Mouse (Mus musculus): ENCODE data around the gene Prdx6b. TPM values are rescaled to one million over a fixed set of nuclear protein-coding genes. Genes with fewer than 3 reads are reported as not detected.

Prdx6b gene
- polyA plus RNA-seq, 1 experiment from 2014 or later = not detected

DNA sequence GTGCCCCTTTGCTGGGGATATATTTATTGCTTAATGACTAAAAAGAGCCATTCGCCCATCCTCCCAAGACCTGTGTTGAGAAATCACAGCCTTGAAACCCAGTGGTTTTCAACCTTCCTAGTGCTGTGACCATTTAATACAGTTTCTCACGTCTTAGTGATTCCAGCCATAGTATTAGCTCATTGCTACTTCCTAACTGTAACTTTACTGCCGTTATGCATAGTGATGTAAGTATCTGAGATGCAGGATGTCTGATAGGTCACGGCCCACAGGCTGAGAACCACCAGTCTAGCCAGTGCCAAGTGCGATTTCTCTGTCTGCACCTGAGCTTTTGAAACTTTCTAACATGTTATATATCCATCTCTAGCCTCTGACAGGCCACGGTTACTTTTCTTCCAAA lies 35.0 kb downstream of the Prdx6b start:
- no peak overlapping the region for H3K27ac ChIP-seq
- ATAC-seq (ENCODE audit: insufficient number of reproducible peaks, insufficient read depth, low FRiP score, low TSS enrichment, low read depth) = no peak
- H3K9ac ChIP-seq = no peak overlapping the region
- no peaks in the 10 kb centered on the region for H3K9me3 ChIP-seq
- no peaks in the 10 kb centered on the region for H3K4me1 ChIP-seq
- no peak overlapping the region for H3K4me2 ChIP-seq
- H3K36me3 ChIP-seq = peaks cover 66% of the 10 kb centered on the region
- 91% methylated on average over 6 of the region's 6 CpGs for WGBS
- no peak overlapping the region for H3K4me3 ChIP-seq
- no peaks in the 10 kb centered on the region for H3K27me3 ChIP-seq

DNA sequence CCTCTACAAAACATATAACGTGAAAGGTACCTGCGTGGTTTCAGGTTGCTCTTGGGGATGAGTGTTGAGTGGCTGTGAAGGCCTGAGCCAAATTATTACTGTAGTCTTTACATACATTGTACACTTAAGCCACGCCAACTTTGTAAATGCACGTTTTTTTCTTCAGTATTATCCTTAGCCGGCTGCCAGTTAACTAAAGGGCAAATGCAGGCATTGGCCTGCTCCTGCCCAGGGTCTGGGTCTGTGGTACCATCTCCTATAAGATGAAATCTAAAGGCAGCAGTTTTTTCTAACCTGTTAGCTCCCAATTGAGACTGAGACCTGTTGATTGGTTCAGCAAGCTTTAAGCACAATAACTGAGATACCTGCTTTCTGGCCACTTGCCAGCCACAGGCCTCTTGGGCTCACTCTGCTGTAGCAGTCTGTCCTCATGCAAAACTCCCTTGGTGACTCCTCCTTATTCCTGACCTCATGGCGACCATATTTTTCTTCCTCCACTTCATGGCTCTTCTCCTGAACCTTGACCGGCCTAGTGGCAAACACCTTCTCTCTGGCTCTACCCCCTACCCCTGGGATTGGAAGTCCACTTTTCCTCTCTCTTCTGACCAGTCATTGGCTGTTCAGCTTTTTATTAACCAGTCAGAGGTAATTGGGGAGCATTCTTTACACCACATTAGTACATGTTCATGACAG lies 36.8 kb downstream of the Prdx6b start:
- H3K9me3 ChIP-seq = no peaks in the 10 kb centered on the region
- H3K36me3 ChIP-seq = peaks cover 59% of the 10 kb centered on the region
- H3K4me2 ChIP-seq = no peak overlapping the region
- ATAC-seq (ENCODE audit: insufficient number of reproducible peaks, insufficient read depth, low FRiP score, low TSS enrichment, low read depth) = no peak
- H3K4me3 ChIP-seq = no peak overlapping the region
- H3K27ac ChIP-seq = no peak overlapping the region
- H3K9ac ChIP-seq = no peak overlapping the region
- H3K4me1 ChIP-seq = no peaks in the 10 kb centered on the region
- H3K27me3 ChIP-seq = no peaks in the 10 kb centered on the region
- WGBS = 91% methylated on average over 7 of the region's 7 CpGs

DNA sequence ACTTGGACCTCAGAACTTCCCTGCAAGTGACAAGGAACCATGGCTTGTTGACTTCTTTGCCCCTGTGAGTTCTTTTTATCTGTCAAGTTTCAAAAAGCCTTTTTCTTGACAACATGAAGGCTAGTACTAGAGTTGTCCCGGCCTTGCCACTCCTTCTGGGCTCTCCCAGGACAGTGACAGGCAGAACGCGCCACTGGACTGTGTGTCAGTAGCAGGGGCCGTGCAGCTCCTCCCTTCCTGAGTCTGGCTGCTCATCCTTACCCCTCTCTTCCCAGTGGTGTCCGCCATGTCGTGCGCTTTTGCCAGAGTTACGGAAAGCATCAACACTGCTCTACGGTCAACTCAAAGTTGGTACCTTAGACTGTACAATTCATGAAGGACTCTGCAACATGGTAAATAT lies 48.3 kb downstream of the Prdx6b start:
- Histone ChIP-seq H3K4me1 (no peaks in the 10 kb centered on the region), H3K9ac (no peak overlapping the region), H3K27ac (no peak overlapping the region), H3K36me3 (peaks cover 81% of the 10 kb centered on the region), H3K27me3 (no peaks in the 10 kb centered on the region), H3K4me2 (no peak overlapping the region), H3K4me3 (no peak overlapping the region), H3K9me3 (no peaks in the 10 kb centered on the region)
- ATAC-seq (ENCODE audit: insufficient number of reproducible peaks, insufficient read depth, low FRiP score, low TSS enrichment, low read depth) = no peak
- WGBS = 97% methylated on average over 9 of the region's 9 CpGs

Other genes starting within 250 kb of the Prdx6b start
- 12.5 and 14.9 TPM in 2 replicates for gene Pde1a, start 163.0 kb upstream of the Prdx6b start, polyA plus RNA-seq (2015; fragmentation: Nextera tagmentation; extraction: Ambion mirVana)
- gene Dnajc10, start 23.0 kb downstream of the Prdx6b start, polyA plus RNA-seq (2015; fragmentation: Nextera tagmentation; extraction: Ambion mirVana) = 83.1 and 86.6 TPM in 2 replicates
- 34.6 and 49.5 TPM in 2 replicates for gene Frzb, start 155.2 kb downstream of the Prdx6b start, polyA plus RNA-seq (2015; fragmentation: Nextera tagmentation; extraction: Ambion mirVana)

All from embryonic facial prominence, embryonic 13.5 days (tissue).